Mouse (Mus musculus) G1E (cell line): ENCODE results near the gene Cfap69. TPM values are rescaled to one million over a fixed set of nuclear protein-coding genes. Genes with fewer than 3 reads are reported as not detected.
"Not testable (repeated sequence)": the region's sequence is repeated elsewhere in the genome, so short reads cannot be mapped to it uniquely, and the experiment has no call there.

Experiments
- ATAC-seq: 2 replicates; pipeline ENCODE4 v1.8.0; 2016; ENCODE audit warnings: mild to moderate bottlenecking; ENCODE audit not compliant: insufficient number of reproducible peaks, poor library complexity, low FRiP score, severe bottlenecking; ENCODE audit errors: extremely low read depth
- DNase-seq: peaks from one replicate; pipeline ENCODE4 v3.0.0; 2012; ENCODE audit warnings: low spot score
- H3K27me3 ChIP-seq: 2 replicates; pipeline ENCODE4 v1.6.1; 2012; ENCODE audit warnings: mild to moderate bottlenecking, low read length, inconsistent platforms; ENCODE audit not compliant: insufficient read depth
- H3K36me3 ChIP-seq: replicated peaks from 2 replicates; pipeline ENCODE3; 2012; ENCODE audit warnings: mild to moderate bottlenecking, inconsistent platforms
- H3K4me1 ChIP-seq: 2 replicates; pipeline ENCODE4 v1.6.1; 2012; ENCODE audit warnings: low read depth, low read length, inconsistent platforms, mixed read lengths; ENCODE audit not compliant: insufficient read depth
- H3K4me3 ChIP-seq: 2 replicates; pipeline ENCODE4 v1.5.1; 2012; ENCODE audit warnings: low read depth, mild to moderate bottlenecking, inconsistent platforms, low read length, moderate library complexity, mixed read lengths
- H3K9me3 ChIP-seq: replicated peaks from 2 replicates; pipeline ENCODE4 v1.6.1; 2012; ENCODE audit warnings: inconsistent platforms
- CTCF ChIP-seq: IDR thresholded peaks from 2 replicates; pipeline ENCODE4 v1.5.1; 2012; ENCODE audit warnings: low read depth, low read length, inconsistent platforms, mixed read lengths
- GATA1 ChIP-seq: IDR thresholded peaks from 2 replicates; pipeline ENCODE4 v1.6.1; 2012; ENCODE audit warnings: borderline replicate concordance, low read length, inconsistent platforms, mixed read lengths
- GATA2 ChIP-seq: IDR thresholded peaks from 2 replicates; pipeline ENCODE4 v1.6.1; 2012; ENCODE audit warnings: low read depth, low read length, inconsistent platforms, borderline replicate concordance
- POLR2AphosphoS5 ChIP-seq: IDR thresholded peaks from 2 replicates; pipeline ENCODE4 v1.6.1; 2012; ENCODE audit warnings: low read depth, low read length, inconsistent platforms; ENCODE audit not compliant: insufficient replicate concordance
- TAL1 ChIP-seq: conservative IDR thresholded peaks from 2 replicates; pipeline ENCODE4 v1.6.1; 2012; ENCODE audit warnings: low read depth, low read length, inconsistent platforms, mixed read lengths
- polyA plus RNA-seq: library from polyadenylated mRNA; stranded (reverse); fragments of >175 nt; gene quantifications from 2 replicates; pipeline ENCODE4 v1.2.3, GENCODE M21; 2012
- total RNA-seq, 2 experiments: library from RNA; stranded (forward) in 1 of 2; stranded (reverse) in 1 of 2; fragments of 200-1000 nt in 1 of 2; fragments of >200 nt in 1 of 2; fragmentation: Nextera tagmentation in 1 of 2; gene quantifications; 2 replicates each; pipeline ENCODE4 v1.2.3; 2014 to 2017

The Cfap69 gene
- total and polyA plus RNA-seq, 3 experiments, result 1.6 TPM; not detected in 2

DNA sequence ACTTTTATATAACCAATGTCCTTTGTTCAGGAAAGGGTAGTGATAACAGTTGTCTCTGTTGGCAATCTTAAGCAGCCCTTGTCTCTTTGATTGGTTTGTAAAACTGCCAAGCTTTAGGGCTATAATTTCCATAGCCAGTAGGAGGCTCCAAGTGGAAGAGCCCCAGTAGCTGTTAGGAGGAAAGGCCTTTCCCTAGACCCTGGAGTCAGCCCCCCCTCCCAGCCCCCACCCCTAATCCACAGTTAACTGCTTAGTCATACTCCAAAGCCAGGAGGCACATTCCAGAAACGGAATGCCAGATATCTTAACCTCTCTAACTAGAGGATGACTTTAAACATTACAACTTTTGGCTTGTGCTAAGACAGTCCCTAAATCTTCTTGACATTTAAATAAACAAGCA is 22.9 kb upstream of the Cfap69 start:
- ATAC-seq, result no peak
- no peaks in the 10 kb centered on the region for H3K4me1 ChIP-seq
- no peaks in the 10 kb centered on the region for H3K36me3 ChIP-seq
- peaks cover 3% of the 10 kb centered on the region; the same call in 1 of the 2 replicates for H3K27me3 ChIP-seq
- TF ChIP-seq POLR2AphosphoS5 (no peak), GATA2 (no peak), TAL1 (no peak), CTCF (no peak), GATA1 (no peak)
- H3K9me3 ChIP-seq, result no peaks in the 10 kb centered on the region
- H3K4me3 ChIP-seq, result no peak overlapping the region
- DNase-seq, result no peak

DNA sequence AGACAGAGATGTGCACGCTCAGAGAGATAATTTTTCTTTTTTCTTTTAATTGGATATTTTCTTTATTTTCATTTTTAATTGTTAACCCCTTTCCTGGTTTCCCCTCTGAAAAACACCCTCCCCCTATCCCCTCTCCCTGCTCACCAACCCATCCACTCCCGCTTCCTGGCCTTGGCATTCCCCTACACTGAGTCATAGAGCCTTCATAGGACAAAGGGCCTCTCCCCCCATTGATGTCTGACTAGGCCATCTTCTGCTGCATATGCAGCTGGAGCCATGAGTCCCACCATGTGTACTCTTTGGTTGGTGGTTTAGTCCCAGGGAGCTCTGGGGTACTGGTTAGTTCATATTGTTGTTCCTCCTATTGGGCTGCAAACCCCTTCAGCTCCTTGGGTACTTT is 20.9 kb upstream of the Cfap69 start:
- ATAC-seq, H3K9me3 ChIP-seq, H3K4me1 ChIP-seq, DNase-seq, H3K27me3 ChIP-seq, H3K36me3 ChIP-seq, H3K4me3 ChIP-seq: not testable (repeated sequence)

DNA sequence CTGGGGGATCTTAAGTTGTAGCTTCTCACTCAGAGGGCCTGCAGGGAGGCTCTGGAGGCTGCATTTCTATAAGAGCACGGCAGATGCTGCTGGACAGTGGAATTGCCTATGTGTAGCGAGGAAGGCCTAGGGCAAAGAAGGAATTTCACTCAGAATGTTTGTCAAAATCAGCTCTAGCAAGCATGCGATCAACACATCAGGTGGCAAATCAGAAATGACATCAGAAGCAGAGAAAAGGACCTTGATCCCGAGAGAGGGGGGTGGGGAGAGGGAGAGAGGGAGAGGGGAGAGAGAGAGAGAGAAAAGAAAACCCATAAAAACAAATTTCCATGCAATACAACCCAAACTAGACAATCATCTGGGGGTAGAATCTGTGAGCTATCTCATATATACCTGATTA is 19.3 kb upstream of the Cfap69 start:
- TF ChIP-seq GATA2, result no peak
- TF ChIP-seq GATA1, result no peak
- TF ChIP-seq CTCF, result no peak
- no peak for TF ChIP-seq POLR2AphosphoS5
- TF ChIP-seq TAL1, result no peak
- ATAC-seq, result no peak
- H3K4me3 ChIP-seq, result no peak overlapping the region

DNA sequence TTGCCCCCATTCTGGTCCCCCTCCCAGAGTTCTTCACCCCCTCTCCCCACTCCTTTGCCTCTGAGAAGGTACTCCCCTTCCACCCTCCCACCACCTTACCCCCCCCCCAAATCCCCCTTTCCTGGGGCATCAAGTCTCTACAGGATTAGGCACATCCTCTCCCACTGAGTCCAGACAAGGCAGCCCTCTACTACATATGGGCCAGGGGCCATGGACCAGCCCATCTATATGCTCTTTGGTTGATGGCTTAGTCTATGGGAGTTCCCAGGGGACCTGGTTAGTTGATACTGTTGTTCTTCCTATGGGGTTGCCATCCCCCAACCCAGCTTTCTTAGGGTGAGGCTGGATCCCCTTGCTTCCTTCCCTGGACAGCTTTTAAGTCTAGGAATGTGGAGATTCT is 15.4 kb upstream of the Cfap69 start:
- Histone ChIP-seq H3K27me3 (peaks cover 9% of the 10 kb centered on the region), H3K9me3 (no peaks in the 10 kb centered on the region), H3K4me3 (no peak overlapping the region), H3K36me3 (no peaks in the 10 kb centered on the region), H3K4me1 (no peaks in the 10 kb centered on the region)
- no peak for DNase-seq
- no peak for ATAC-seq
- no peak for TF ChIP-seq CTCF
- no peak for TF ChIP-seq GATA1

More for the DNA sequence above, 19.3 kb upstream of the Cfap69 start:
- no peaks in the 10 kb centered on the region for H3K9me3 ChIP-seq
- peaks cover 5% of the 10 kb centered on the region; the same call in 1 of the 2 replicates for H3K27me3 ChIP-seq
- no peaks in the 10 kb centered on the region for H3K4me1 ChIP-seq
- no peak for DNase-seq
- no peaks in the 10 kb centered on the region for H3K36me3 ChIP-seq

DNA sequence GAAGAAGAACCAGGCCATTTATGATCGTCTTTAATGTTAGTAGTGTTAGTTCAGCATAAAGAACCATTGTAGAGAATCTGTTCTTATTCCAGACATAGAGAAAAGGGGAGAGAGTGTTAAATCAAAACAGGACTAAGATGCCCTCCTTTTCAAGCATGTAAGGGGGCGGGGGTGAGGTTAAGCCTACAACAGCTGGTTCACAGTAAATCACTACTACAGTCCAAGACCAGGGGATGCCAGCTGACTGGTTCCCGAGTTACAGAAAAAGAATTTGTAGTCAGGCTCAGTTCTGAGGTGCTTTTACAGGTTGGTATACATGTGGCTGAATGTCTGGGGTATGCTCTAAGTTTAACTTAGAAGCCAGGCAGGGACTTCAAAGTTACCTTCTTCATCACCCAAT is 12.0 kb upstream of the Cfap69 start:
- Histone ChIP-seq H3K36me3 (no peaks in the 10 kb centered on the region), H3K4me3 (no peak overlapping the region), H3K27me3 (peaks cover 8% of the 10 kb centered on the region), H3K9me3 (no peaks in the 10 kb centered on the region), H3K4me1 (no peaks in the 10 kb centered on the region)
- no peak for TF ChIP-seq GATA2
- no peak for TF ChIP-seq TAL1
- no peak for TF ChIP-seq CTCF
- no peak for TF ChIP-seq POLR2AphosphoS5
- TF ChIP-seq GATA1, result no peak
- DNase-seq, result no peak
- ATAC-seq, result no peak

DNA sequence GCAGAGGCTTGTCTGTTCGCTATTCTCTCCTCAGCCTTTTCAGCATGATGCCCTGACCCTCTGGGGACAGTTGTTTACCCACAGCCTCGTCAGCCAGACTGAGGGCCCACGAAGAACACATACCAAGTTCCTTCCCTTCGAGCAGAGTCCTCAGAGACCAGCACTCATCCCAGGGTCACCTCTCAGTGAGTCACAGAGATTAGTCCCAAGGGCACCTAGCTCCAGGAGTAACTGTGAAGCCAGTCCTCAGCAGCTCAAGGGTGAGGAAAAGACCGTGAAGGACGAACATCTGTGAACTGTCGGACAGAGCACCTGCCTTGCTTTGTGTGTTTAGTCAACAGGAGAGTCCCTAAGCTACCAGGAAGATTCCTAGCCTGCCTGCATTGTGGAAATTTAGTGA is 4.9 kb upstream of the Cfap69 start:
- Histone ChIP-seq H3K27me3 (peaks cover 10% of the 10 kb centered on the region), H3K4me3 (no peak overlapping the region)
- TF ChIP-seq GATA1 (no peak), CTCF (no peak), TAL1 (no peak), POLR2AphosphoS5 (no peak), GATA2 (no peak)

DNA sequence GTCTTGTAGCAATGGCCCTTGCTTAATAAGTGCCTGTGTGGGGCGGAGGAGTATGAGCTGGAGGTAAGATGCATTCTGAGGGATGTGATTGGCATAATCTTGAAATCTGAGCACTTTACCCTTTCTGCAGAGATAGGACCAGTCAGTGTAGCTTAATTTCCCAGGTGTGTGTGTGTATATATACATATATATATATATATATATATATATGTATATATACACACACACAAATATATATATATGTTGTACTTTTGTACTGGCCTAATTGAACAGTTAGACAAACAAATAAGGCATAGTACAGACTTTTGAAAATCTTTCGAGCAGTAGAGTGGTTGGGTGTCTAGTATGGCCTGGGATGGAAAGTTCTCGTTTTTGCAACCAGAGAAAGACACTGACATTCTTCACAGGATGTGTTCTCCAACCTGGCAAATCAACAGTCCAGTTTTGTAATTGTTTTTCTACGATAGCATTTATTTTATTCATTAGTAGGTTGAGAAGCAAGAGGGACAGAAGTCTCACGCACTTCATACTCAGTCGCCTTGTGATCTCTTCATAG is 410 bp upstream of the Cfap69 start:
- TF ChIP-seq GATA2 (no peak), POLR2AphosphoS5 (no peak), TAL1 (no peak), GATA1 (no peak), CTCF (no peak)
- Histone ChIP-seq H3K4me1 (0 out of 2 replicates have a peak, but pooled peaks cover 4% of the 10 kb centered on the region), H3K9me3 (no peaks in the 10 kb centered on the region), H3K4me3 (no peak overlapping the region), H3K36me3 (no peaks in the 10 kb centered on the region), H3K27me3 (peaks cover 22% of the 10 kb centered on the region)
- no peak for ATAC-seq
- DNase-seq, result no peak

More for the DNA sequence above, 4.9 kb upstream of the Cfap69 start:
- Histone ChIP-seq H3K9me3 (no peaks in the 10 kb centered on the region), H3K36me3 (no peaks in the 10 kb centered on the region), H3K4me1 (0 out of 2 replicates have a peak, but pooled peaks cover 2% of the 10 kb centered on the region)
- DNase-seq (no peak), ATAC-seq (no peak)
